Mouse (Mus musculus): Measurements from ENCODE around the gene Ltbr.

DNA sequence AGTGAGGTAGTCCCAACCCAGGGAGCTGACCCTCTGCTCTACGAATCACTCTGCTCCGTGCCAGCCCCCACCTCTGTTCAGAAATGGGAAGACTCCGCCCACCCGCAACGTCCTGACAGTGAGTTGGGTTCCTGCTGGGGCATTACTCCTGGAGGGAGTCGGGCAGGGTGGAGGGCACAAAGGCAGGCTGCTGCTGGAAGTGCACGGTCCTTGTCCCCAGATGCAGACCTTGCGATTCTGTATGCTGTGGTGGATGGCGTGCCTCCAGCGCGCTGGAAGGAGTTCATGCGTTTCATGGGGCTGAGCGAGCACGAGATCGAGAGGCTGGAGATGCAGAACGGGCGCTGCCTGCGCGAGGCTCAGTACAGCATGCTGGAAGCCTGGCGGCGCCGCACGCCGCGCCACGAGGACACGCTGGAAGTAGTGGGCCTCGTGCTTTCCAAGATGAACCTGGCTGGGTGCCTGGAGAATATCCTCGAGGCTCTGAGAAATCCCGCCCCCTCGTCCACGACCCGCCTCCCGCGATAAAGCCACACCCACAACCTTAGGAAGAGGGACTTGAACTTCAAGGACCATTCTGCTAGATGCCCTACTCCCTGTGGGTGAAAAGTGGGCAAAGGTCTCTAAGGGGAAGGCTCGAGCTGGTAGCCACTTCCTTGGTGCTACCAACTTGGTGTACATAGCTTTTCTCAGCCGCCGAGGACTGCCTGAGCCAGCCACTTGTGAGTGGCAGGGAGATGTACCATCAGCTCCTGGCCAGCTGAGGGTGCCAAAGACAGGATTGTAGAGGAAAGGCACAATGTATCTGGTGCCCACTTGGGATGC lies 48.0 kb upstream of the Ltbr start:
- TF ChIP-seq CTCF (IDR thresholded peaks at IDR 0.05; ENCODE audit: control insufficient read depth, insufficient read depth, insufficient read length) (no peak), MAX (IDR thresholded peaks at IDR 0.05) (no peak), MYOG (IDR thresholded peaks at IDR 0.05; ENCODE audit: control insufficient read depth, extremely low read depth, insufficient read length) (no peak), USF1 (IDR thresholded peaks at IDR 0.05; ENCODE audit: low read depth) (no peak), CEBPB (IDR thresholded peaks at IDR 0.05; ENCODE audit: low read depth) (no peak), MYOD1 (IDR thresholded peaks at IDR 0.05; ENCODE audit: control insufficient read depth, insufficient read length, low read depth) (no peak)
